Mouse (Mus musculus): ENCODE data around the gene Cacng8. TPM values are rescaled to one million over a fixed set of nuclear protein-coding genes. Genes with fewer than 3 reads are reported as not detected.

Cacng8 gene
- polyA plus RNA-seq, 1 experiment, result 0.11 TPM

DNA sequence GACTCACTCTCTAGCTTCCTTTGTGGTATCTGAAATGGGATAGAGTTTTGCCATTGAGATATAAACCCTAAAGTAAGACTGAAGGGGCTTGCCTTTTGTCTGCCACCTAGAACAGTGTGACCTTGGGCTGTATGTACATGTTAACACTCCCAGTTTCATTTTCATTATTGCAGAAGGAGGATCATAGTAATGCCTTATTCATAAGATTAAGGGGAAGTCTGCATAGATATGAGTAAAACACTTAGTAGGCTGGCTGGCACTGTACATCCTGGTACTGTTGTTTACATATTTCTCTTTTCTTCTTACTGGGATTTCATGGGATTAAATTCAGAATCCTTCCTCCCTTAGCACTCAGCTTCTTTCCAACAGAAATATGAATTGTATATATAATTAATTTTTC lies 9.5 kb downstream of the Cacng8 start:
- H3K27ac ChIP-seq (ENCODE audit: insufficient read depth, low read depth, low read length), result no peak overlapping the region
- TF ChIP-seq CTCF (conservative IDR thresholded peaks at IDR 0.05; ENCODE audit: insufficient read depth, insufficient read length, low read depth, low read length) (no peak), POLR2A (IDR thresholded peaks at IDR 0.05; ENCODE audit: low read depth, low read length) (no peak)
- DNase-seq, result no peak
- no peaks in the 10 kb centered on the region for H3K4me1 ChIP-seq (ENCODE audit: control insufficient read depth, insufficient read depth, low read length)
- no peak overlapping the region for H3K4me3 ChIP-seq (ENCODE audit: insufficient read depth, low read depth, low read length)
- H3K36me3 ChIP-seq (ENCODE audit: control insufficient read depth, insufficient read depth, low read length), result no peaks in the 10 kb centered on the region
- no peaks in the 10 kb centered on the region for H3K27me3 ChIP-seq (replicated peaks; ENCODE audit: control insufficient read depth, insufficient read depth, low read length)

DNA sequence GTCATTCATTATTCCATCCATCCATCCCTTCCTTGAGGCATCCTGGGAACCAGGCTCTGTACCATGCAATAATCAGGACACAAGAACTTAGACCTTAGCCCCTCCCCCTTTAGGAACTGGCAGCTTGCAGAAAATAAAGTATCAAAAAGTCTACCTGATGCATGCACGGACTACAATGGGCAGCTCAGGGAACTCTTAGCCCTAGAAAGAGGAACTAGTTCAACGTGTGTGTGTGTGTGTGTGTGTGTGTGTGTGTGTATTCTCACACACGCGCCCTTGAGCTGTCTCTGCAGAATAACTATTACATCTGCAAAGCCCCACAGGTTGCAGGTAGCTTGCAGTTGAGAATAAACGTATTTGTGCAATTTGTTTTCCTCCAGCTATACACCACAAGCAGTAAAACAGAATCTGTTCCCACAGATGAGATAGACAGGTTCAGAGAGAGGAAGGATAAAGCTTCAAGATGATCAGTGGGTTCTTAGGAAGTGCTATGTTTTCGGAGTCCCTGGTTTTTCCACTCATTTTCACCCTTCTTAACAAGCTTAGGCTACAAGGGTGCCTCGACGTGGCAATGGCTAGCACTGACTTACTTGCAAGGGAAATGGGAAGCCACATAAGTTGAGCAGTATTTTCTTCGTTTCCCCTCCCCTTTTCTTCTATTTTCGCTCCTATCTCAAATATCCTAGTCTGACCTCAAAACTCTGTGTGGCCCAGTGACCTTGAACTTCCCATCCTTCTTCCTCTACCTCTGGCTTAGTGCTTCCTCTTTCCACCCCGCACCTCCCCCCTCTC lies 19.4 kb downstream of the Cacng8 start:
- H3K27me3 ChIP-seq (replicated peaks; ENCODE audit: control insufficient read depth, insufficient read depth, low read length), result no peaks in the 10 kb centered on the region
- no peaks in the 10 kb centered on the region for H3K36me3 ChIP-seq (ENCODE audit: control insufficient read depth, insufficient read depth, low read length)
- WGBS, result 55% methylated on average over 11 of the region's 11 CpGs
- no peaks in the 10 kb centered on the region for H3K4me1 ChIP-seq (ENCODE audit: control insufficient read depth, insufficient read depth, low read length)
- no peak for DNase-seq
- no peak overlapping the region for H3K4me3 ChIP-seq (ENCODE audit: insufficient read depth, low read depth, low read length)
- H3K27ac ChIP-seq (ENCODE audit: insufficient read depth, low read depth, low read length), result no peak overlapping the region
- no peak for TF ChIP-seq CTCF (conservative IDR thresholded peaks at IDR 0.05; ENCODE audit: insufficient read depth, insufficient read length, low read depth, low read length)
- TF ChIP-seq POLR2A (IDR thresholded peaks at IDR 0.05; ENCODE audit: low read depth, low read length), result no peak

DNA sequence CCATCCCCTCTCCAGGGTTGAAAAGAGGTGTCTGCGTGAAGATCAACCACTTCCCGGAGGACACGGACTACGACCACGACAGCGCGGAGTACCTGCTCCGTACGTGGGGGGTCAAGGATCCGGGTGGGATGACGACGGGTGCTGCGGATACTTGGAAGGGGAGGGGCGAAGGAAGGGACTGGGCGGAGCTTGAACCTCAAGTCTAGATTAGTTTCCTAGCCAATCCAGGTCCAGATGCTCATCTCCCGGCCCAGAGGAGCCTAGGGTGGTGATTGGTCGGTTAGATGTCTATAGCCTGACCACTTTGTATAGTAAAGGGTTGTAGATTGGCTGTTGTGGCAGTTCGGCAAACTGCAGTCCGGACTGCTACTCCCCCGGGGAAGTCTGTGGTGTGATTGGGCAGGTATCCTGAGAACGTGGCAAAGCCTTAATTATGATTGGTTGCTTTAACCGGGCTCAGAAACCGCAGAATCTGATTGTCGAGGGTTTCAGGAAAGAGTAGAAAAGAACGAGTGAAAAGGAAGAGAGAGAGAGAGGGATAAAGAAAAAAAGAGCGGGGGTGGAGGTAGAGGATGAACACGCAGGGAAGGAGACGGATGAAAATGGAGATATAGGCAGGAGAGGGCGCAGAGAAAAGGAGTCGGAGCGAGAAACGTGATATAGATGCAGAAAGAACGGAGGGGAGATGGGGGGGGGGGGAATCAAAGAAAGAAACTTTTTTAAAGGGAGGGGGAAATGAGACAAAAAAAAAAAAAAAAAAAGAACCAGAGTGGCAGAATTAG lies 20.9 kb downstream of the Cacng8 start:
- no peak overlapping the region for H3K4me3 ChIP-seq (ENCODE audit: insufficient read depth, low read depth, low read length)
- under 1% methylated on average over 33 of the region's 33 CpGs for WGBS
- no peak for TF ChIP-seq POLR2A (IDR thresholded peaks at IDR 0.05; ENCODE audit: low read depth, low read length)
- no peak for TF ChIP-seq CTCF (conservative IDR thresholded peaks at IDR 0.05; ENCODE audit: insufficient read depth, insufficient read length, low read depth, low read length)
- H3K27me3 ChIP-seq (replicated peaks; ENCODE audit: control insufficient read depth, insufficient read depth, low read length), result peaks cover 3% of the 10 kb centered on the region
- H3K36me3 ChIP-seq (ENCODE audit: control insufficient read depth, insufficient read depth, low read length), result no peaks in the 10 kb centered on the region
- no peaks in the 10 kb centered on the region for H3K4me1 ChIP-seq (ENCODE audit: control insufficient read depth, insufficient read depth, low read length)
- peak; percentile 26 for DNase-seq
- H3K27ac ChIP-seq (ENCODE audit: insufficient read depth, low read depth, low read length), result no peak overlapping the region

DNA sequence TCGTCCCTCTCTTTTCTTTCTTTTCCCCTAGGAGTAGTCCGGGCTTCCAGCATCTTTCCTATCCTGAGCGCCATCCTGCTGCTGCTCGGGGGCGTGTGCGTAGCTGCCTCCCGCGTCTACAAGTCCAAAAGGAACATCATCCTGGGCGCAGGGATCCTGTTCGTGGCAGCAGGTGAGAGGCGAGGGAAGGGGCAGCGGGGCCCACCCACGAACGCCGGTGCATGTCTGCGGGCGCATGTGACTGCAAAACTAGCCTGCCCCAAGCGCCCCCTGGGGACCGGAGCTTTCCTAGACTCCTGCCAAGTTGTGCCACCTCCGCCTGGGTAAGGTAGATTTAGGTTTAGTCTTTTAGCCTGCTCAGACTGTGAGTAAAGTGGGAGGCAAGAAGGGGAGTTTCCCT lies 21.6 kb downstream of the Cacng8 start:
- H3K4me3 ChIP-seq (ENCODE audit: insufficient read depth, low read depth, low read length), result no peak overlapping the region
- H3K27ac ChIP-seq (ENCODE audit: insufficient read depth, low read depth, low read length), result no peak overlapping the region
- H3K4me1 ChIP-seq (ENCODE audit: control insufficient read depth, insufficient read depth, low read length), result no peaks in the 10 kb centered on the region
- H3K27me3 ChIP-seq (replicated peaks; ENCODE audit: control insufficient read depth, insufficient read depth, low read length), result peaks cover 3% of the 10 kb centered on the region
- no peak for DNase-seq
- WGBS, result 2% methylated on average over 20 of the region's 20 CpGs
- TF ChIP-seq CTCF (conservative IDR thresholded peaks at IDR 0.05; ENCODE audit: insufficient read depth, insufficient read length, low read depth, low read length) (no peak), POLR2A (IDR thresholded peaks at IDR 0.05; ENCODE audit: low read depth, low read length) (no peak)
- no peaks in the 10 kb centered on the region for H3K36me3 ChIP-seq (ENCODE audit: control insufficient read depth, insufficient read depth, low read length)

DNA sequence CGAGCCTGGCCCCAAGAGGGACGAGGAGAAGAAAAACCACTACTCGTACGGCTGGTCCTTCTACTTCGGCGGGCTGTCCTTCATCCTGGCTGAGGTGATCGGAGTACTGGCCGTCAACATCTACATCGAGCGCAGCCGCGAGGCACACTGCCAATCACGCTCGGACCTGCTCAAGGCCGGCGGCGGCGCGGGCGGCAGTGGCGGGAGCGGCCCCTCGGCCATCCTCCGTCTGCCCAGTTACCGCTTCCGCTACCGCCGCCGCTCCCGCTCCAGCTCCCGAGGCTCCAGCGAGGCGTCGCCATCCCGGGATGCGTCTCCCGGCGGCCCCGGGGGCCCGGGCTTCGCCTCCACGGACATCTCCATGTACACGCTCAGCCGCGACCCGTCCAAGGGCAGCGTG lies 24.4 kb downstream of the Cacng8 start:
- H3K4me3 ChIP-seq (ENCODE audit: insufficient read depth, low read depth, low read length), result peak overlapping the region; percentile 31
- peaks cover 3% of the 10 kb centered on the region for H3K27me3 ChIP-seq (replicated peaks; ENCODE audit: control insufficient read depth, insufficient read depth, low read length)
- no peaks in the 10 kb centered on the region for H3K4me1 ChIP-seq (ENCODE audit: control insufficient read depth, insufficient read depth, low read length)
- under 1% methylated on average over 47 of the region's 47 CpGs for WGBS
- no peaks in the 10 kb centered on the region for H3K36me3 ChIP-seq (ENCODE audit: control insufficient read depth, insufficient read depth, low read length)
- no peak overlapping the region for H3K27ac ChIP-seq (ENCODE audit: insufficient read depth, low read depth, low read length)
- DNase-seq, result peak; percentile 24
- no peak for TF ChIP-seq POLR2A (IDR thresholded peaks at IDR 0.05; ENCODE audit: low read depth, low read length)
- no peak for TF ChIP-seq CTCF (conservative IDR thresholded peaks at IDR 0.05; ENCODE audit: insufficient read depth, insufficient read length, low read depth, low read length)

DNA sequence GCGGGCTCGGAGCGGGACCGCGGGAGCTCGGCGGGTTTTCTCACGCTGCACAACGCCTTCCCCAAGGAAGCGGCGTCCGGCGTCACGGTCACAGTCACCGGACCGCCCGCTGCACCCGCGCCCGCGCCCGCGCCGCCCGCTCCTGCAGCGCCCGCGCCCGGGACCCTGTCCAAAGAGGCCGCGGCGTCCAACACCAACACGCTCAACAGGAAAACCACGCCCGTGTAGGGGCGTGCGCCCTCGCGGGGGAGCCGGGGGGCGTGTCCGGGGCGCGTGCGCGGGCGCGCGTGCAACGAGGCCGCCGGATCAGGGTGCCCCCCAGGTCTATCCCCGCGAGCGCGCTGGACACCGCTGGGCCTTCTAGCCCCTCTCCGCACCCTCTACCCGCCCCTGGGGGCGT lies 24.9 kb downstream of the Cacng8 start:
- no peaks in the 10 kb centered on the region for H3K36me3 ChIP-seq (ENCODE audit: control insufficient read depth, insufficient read depth, low read length)
- TF ChIP-seq CTCF (conservative IDR thresholded peaks at IDR 0.05; ENCODE audit: insufficient read depth, insufficient read length, low read depth, low read length) (no peak), POLR2A (IDR thresholded peaks at IDR 0.05; ENCODE audit: low read depth, low read length) (no peak)
- H3K4me1 ChIP-seq (ENCODE audit: control insufficient read depth, insufficient read depth, low read length), result no peaks in the 10 kb centered on the region
- H3K4me3 ChIP-seq (ENCODE audit: insufficient read depth, low read depth, low read length), result peak overlapping the region; percentile 31
- H3K27ac ChIP-seq (ENCODE audit: insufficient read depth, low read depth, low read length), result no peak overlapping the region
- H3K27me3 ChIP-seq (replicated peaks; ENCODE audit: control insufficient read depth, insufficient read depth, low read length), result peaks cover 3% of the 10 kb centered on the region
- under 1% methylated on average over 59 of the region's 60 CpGs for WGBS
- DNase-seq, result peak; percentile 52

DNA sequence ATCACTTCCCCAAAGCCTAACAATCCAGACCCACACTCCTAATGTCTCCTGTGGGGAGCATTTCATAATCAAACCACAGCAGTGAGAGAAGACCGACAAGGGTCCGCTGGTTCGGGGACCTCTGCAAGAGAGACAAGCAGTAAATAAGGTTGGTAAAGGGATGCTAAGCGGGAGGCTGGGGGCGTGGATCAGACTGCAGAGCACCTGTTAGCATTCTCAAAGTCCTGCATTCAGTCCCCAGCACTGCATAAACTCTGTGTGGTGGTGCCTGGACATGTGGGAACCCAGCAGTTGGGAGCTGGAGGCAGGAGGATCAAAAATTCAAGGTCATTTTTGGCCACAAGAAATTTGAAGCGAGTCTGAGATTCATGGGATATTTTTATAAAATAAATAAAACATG lies 29.5 kb downstream of the Cacng8 start:
- WGBS, result 45% methylated on average over 6 of the region's 6 CpGs
- H3K36me3 ChIP-seq (ENCODE audit: control insufficient read depth, insufficient read depth, low read length), result no peaks in the 10 kb centered on the region
- H3K27ac ChIP-seq (ENCODE audit: insufficient read depth, low read depth, low read length), result no peak overlapping the region
- H3K4me3 ChIP-seq (ENCODE audit: insufficient read depth, low read depth, low read length), result no peak overlapping the region
- no peak for TF ChIP-seq POLR2A (IDR thresholded peaks at IDR 0.05; ENCODE audit: low read depth, low read length)
- no peak for TF ChIP-seq CTCF (conservative IDR thresholded peaks at IDR 0.05; ENCODE audit: insufficient read depth, insufficient read length, low read depth, low read length)
- H3K4me1 ChIP-seq (ENCODE audit: control insufficient read depth, insufficient read depth, low read length), result no peaks in the 10 kb centered on the region
- DNase-seq, result no peak
- peaks cover 3% of the 10 kb centered on the region for H3K27me3 ChIP-seq (replicated peaks; ENCODE audit: control insufficient read depth, insufficient read depth, low read length)
